Mouse (Mus musculus) G1E (cell line): ENCODE measurements around the gene Rbm44.

Source experiments
- CTCF ChIP-seq: IDR thresholded peaks from 2 replicates; pipeline ENCODE4 v1.5.1; 2012; ENCODE audit warnings: low read depth, low read length, inconsistent platforms, mixed read lengths
- TAL1 ChIP-seq: conservative IDR thresholded peaks from 2 replicates; pipeline ENCODE4 v1.6.1; 2012; ENCODE audit warnings: low read depth, low read length, inconsistent platforms, mixed read lengths

GRCm38 (mm10) chr1:91186677-91187076 is 41.8 kb downstream of the Rbm44 start:
- TF ChIP-seq CTCF, result no peak
- TF ChIP-seq TAL1, result no peak
